Mouse (Mus musculus): ENCODE results near the gene Mcur1. TPM values are rescaled to one million over a fixed set of nuclear protein-coding genes. Genes with fewer than 3 reads are reported as not detected.

Mcur1 gene
- total RNA-seq, 2 experiments from 2014 or later, result 36.5 to 38.1 TPM

DNA sequence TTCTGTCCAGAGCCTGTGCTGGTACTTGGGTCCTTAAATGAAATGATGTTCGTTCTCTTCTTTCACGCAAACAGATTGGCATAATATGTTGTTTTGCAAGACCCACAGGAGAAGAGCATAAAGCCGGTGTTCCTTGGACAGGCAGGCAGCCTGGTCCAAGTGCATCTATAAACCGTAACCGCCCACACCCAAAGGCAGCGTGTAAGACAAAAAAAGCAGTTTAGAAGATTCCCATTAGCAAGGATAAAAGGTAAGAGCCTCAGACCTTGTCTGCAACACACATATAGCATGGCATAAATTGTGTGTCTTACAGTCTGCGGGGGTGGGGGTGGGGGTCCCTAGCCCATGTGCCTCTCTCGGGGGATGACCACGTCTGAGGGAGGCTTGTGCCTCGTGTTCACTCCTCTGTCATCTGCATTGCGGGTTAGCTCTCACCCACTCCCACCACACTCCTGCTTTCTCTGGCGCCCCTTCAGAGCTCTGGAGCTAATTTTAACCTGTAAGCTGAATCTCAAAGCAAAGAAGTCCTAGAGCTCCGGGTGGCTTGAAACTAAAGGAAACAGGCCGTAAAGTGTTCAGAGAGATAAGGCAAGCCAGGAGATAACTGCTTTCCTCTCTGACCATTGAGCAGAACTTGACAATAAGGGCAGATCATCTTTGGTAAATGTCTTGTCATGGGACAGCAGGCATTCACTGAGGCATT lies 29.7 kb downstream of the Mcur1 start:
- no peak for DNase-seq (ENCODE audit: low spot score in 2 of 2)

DNA sequence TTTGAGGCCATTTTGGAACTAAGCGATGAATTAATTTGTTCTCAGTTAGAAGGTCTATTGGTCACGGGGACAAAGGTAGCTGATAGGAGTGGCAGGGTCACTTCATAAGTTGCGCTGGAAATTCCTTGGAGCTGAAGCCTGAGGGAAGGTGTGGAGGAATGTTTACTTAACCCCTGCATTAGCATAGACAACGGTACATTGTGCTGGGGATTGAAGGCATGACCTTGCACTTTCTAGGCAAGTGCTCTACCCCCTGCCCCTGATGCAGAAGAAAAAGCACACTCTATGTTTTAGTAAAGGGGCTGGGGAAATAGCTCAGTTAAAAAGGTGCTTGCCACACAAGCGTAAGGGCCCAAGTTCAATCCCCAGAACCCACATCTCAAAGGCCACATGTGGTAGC lies 33.7 kb downstream of the Mcur1 start:
- DNase-seq (ENCODE audit: low spot score in 2 of 2), result no peak

DNA sequence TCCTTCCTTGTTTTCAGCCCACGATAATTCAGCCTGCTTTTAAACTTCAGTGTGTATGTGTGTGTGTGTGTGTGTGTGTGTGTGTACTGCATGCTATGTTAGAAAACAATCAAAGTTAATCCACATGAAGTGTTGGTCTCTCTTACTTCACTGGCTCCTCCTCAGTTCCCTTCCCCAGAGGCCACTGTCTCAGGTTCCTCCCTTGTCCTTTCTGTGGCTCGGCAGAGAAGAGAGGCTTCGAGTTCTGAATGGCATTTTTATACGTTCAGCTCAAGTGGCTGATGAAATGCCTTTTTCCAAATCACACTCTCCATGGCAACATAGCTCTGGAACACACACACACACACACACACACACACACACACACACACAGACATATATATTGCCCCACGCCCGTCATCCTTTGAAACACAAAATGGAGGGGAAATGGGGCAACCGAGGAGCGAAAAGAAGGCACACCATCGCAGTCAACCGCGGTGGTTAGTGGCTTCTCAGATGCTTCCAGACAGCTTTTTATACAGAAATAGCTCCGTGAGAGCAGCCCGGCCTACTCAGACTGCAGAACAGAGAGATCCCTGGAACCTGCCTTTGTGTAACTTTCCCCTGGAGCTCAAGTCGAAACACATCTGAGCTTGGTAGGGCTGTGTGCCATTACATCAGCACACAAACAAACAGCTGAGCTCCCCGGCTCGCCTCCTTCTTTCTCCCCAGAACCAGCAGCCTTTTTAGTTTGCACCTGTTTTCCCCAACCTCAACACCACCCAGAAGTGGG lies 34.4 kb downstream of the Mcur1 start:
- DNase-seq (ENCODE audit: low spot score in 2 of 2), result no peak

DNA sequence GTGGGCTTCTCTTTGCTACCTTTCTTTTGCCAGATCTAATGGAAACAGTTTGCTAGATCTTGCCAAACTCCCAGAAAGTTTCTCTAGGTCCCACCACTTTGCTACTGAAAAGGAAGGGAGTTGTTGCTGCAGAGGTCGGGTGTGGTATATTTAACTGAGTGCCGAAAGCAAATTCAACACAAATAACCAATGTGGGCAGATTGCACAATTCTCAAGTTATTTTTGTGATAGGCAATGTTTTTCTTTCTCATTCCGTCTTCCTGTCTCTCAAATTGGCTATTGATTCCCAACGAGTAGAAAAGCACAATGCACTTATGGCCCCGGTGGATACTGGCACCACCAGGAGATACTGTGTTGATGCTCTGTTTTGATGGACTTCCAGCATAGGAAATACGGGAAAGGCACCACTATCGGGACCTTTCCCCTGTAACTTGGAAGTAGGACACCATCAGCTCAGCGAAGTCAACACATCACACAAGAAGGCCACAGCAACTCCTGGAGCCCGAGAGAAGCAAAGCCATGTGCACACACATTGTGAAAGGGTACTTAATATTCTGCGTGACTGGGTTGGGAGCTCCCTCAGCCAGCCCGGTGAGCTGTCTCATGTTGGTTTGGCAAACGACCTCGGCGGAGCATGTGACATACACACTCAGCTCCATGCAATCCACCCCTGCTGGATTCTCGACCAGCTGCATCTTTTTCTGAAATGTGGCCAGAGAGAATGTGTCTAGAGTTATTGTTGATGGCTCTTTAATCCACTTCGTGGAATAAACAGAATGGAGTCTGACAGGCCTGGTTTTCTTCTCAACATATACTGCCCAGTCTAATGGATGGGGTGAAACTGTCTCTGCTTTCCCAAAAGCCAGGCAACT lies 35.3 kb downstream of the Mcur1 start:
- DNase-seq (ENCODE audit: low spot score in 2 of 2), result no peak

DNA sequence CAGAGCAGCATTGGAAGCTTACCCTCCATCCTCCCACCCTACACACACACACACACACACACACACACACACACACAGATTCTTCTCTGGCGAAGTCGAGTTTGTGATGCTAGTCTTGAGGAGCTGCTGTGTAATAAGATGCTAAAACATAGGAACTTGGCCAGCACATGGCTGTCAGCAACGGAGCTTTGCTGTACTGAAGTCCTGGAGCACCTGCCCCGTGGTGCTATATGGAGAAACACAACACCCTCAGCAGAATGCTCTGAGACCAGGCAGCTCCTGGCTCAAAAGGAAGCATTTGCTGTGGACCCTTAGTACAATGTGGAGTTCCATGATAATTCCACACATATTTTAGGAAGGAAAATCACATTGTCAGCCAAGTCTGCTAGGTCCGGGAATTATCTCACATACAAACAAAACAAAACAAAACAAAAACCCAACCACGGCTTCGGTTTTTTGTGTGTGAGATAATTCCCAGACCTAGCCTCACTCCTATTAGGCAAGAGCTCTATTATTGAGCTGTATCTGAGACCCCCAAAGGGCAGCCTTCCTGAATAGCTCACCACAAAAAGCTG lies 36.0 kb downstream of the Mcur1 start:
- DNase-seq (ENCODE audit: low spot score in 2 of 2), result no peak

DNA sequence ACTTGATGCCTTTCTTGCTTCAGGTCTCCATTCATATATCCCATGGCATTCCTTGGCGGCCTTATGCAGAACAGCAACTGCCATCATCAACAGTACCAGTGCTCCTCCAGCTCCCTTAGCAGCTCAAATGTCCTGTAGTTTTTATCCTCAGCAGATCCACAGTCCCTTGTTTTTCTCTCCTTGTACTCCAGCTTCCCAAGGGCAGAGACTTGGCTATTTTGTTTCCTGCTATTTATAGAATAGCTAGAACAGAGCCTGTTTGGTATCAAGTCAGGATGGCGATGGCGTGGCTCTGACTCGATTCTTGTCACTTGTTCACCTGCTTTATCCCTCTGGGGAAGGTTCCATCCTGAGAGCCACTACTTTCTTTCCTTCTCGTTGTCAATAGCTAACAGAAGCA lies 38.1 kb downstream of the Mcur1 start:
- no peak for DNase-seq (ENCODE audit: low spot score in 2 of 2)

DNA sequence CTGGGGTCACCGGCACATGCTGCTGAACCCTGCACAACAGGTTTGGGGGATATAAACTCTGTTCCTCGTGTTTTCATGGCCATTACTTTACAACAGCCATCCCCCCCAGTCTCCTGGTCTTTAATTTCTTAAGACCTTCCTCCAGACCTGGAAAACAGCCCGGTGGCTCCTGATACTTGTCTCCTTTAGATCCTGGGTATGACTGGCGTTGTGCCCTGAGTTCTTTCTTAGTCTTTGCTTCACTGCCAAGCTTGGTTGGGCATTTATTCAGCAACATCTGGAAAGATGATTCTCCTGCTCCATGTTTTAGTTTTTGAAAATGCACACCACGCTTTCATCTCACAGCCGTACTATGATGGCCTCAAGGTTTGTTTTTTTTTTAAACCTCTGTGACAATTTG lies 40.7 kb downstream of the Mcur1 start:
- DNase-seq (ENCODE audit: low spot score in 2 of 2), result no peak

DNA sequence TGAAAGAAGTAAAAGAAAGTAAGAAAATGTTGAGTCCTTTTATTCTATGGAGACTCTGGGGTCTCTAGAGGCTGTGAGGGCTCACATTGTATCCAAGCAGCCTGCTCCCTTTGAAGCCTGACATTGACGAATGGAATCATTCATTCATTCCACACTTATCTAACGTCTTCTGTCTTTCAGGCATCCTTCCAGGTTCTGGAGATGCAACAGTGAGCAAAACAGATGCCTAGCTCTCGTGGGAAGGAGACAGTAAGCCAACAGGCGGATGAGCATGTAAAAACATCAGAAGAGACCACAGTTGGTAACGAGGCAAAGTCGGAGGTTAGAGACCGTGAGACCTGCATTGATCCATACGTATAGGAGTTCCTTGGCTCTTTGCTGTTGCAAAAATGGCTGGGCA lies 42.6 kb downstream of the Mcur1 start:
- DNase-seq (ENCODE audit: low spot score in 2 of 2), result no peak

DNA sequence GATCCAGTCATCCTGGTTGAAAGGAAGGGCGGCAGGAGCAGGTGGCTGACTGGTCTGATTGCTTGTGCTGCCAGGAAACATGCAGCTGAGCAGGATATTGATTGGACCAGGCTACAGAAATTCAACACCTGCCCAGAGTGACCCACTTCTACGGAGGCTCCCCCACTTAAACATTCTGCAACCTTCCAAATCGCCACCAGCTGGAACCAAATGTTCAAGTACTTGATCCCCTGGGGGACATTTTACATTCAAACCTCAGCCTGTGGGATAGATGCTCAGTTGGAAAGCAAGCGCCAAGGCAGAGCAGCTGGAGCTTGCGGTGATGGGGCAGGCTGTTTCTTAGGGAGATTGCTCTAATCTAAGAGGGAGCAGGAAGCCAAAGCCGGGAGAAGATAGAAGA lies 43.1 kb downstream of the Mcur1 start:
- no peak for DNase-seq (ENCODE audit: low spot score in 2 of 2)

DNA sequence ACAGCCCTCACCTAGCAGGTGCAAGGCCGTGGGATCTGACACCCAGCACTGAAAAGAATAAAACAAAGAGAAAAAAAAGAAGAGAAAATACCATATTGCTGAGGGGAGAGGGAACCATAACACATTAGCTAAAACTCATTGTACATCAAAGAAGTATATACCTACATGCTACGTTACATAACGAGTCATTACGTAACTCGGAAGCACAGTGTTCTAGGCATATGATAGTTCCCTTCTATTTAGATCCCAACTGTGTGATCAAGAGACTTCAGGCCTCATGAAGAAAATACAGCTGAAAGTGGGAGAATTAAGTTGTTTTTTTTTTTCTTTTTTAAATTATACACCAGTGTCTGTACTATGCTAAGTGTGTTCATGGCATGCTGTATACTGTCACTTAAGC lies 43.9 kb downstream of the Mcur1 start:
- no peak for DNase-seq (ENCODE audit: low spot score in 2 of 2)

DNA sequence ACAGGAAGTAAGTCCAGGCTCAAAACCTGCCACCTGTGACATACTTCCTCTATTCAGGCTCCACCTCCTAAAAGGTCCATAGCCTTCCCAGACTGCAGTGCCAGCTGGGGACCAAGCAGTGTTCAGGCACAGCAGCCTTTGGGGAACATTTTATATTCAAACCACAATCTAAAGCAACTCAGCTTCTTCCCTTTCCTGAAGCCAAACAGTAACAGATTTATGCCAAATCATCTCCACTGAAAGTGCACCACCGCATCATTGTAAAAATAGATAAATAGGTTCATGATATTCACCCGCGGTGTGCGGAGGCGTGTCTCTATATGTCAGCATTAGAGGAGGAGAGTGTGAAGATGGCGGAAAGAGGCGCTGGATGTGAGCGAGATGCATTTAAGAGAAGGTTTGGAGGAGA lies 45.0 kb downstream of the Mcur1 start:
- no peak for DNase-seq (ENCODE audit: low spot score in 2 of 2)

DNA sequence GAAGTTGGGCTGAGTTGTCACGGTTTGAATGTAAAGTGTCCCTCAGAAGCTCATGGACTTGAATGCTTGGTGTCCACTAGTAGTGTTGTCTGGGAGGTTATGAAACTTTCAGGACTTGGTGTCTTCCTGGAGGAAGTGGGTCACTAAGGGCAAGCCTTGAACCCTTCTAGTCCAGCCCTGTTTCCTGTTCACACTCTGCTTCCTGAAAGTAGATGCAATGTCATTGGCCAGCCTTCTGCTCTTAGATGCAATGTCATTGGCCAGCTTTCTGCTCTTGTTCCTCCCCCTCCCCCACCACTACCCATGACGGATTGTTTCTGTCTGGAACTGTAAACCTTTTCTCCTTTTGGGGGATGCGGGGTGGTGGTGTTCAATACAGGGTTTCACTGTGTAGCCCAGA lies 47.3 kb downstream of the Mcur1 start:
- DNase-seq (ENCODE audit: low spot score in 2 of 2), result no peak

DNA sequence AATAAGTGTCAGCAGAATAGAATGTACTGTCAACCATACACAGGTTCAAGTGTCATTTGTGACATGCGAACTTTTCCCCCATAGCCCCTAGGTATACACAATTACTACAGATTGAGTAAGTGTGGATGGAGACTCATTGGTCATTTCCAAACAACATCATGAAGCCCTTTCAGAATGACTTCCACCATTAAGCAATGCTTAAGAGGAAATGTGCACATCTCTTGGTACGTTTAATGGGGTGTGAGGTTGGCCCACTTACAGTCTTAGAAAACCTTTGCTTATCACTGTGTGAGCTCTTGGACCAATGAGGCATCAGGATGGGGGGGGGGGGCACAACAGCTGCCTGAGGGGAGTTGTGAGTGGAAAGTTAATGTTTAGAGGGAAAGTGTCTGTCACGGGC lies 54.2 kb downstream of the Mcur1 start:
- no peak for DNase-seq (ENCODE audit: low spot score in 2 of 2)

DNA sequence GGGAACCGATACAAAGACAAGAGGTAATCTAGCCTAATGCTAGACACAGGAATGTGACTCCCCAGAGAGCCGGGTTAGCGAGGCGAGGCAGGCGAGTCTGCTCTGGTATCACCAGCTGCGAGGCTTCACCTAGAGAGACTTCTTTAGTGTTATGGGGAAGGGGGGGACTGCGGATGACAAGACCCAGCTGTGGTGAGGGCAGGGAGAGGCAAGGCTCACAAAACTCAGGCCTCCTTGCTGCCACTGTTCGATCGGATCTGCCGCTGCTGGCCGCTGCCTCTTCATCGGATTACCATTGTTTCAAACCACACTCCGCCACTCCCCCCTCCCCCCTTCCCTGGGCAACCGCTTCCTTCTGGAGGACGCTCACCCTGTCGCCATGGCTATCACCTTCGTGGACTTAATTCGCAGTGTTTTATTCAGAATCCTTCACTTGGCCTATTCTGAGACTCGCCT lies 56.6 kb downstream of the Mcur1 start:
- no peak for DNase-seq (ENCODE audit: low spot score in 2 of 2)

DNA sequence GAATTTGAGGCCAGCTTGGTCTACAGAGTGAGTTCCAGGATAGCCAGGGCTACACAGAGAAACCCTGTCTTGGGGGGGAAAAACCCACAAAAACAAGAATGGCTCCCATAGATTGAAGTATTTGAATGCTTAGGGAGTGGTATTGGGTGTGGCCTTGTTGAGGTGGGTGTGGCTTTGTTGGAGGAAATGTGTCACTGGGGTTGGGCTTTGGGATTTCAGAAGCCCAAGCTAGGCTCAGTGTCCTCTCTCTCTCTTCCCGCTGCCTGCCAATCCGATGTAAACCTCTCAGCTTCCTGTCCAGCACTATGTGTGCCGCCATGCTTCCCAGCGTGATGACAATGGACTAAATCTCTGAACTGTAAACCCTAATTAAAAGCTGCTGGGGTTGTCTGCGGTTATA lies 58.4 kb downstream of the Mcur1 start:
- no peak for DNase-seq (ENCODE audit: low spot score in 2 of 2)

DNA sequence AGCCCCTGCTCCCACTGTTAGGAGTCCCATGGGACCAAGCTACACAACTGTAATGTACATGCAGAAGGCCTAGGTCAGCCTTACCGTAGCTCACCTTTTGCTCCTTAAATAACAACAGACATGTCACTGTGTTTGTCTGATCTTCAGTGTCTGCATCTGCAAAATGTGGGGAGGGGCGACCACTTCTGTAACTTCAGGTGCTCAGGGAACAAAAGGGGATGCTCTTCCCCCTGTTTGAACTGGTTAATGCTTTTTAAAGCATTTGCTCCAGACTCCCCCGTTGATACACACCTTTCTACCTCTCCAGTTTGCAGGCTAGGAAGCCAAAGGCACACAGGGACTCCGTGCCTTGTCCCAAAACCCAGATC lies 59.5 kb downstream of the Mcur1 start:
- DNase-seq (ENCODE audit: low spot score in 2 of 2), result no peak

DNA sequence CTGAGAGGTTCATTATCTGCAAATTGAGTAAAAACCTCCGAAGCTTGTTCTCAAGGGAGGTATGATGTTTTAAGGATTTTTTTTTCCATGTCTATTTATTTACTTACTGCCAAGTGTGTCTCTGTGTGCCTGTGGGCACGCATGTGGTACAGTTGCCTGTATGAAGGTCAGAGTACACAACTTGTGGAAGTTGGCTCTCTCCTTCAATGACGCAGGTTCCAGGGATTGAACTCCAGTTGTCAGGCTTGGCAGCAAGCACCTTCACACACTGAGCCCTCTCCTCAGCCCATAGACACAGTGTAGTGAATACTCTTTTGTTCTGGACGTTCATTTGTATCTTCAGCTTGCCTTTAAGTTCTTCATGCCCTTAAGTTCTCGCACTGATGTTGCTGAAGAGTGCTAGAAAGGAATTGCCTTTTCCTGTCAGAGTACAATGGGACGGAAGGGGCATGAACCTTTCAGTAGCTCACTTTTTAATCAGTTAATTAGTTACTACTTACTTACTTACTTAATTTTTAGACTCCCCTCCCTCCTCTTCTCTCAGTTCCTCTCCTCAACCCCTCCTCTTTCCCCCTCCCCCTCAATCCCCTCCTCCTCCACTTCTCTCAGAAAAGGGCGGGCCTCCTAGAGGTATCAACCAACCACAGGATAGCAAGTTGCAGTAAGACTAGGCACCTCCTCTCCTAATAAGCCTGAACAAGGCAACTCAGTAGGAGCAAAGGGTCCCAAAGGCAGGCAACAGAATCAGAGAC lies 60.1 kb downstream of the Mcur1 start:
- DNase-seq (ENCODE audit: low spot score in 2 of 2), result no peak

DNA sequence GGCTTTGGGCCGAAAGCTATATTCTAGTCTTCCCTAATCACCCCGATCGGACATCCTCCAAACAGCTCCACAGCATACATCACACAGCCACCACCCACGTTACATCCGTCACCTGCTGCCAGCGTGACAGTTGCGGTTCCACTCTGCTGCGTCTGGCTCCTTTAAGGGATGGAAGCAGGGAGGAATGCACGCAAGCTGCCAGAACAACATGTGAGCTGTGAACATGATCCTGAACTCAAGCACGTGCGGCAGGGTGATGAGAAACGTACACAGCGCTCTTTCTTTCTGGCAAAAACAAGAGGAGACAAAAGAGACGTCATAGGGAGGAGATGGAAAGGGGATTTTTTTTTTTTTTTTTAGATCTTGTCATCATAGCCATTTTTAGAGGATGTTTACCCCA lies 61.1 kb downstream of the Mcur1 start:
- no peak for DNase-seq (ENCODE audit: low spot score in 2 of 2)

DNA sequence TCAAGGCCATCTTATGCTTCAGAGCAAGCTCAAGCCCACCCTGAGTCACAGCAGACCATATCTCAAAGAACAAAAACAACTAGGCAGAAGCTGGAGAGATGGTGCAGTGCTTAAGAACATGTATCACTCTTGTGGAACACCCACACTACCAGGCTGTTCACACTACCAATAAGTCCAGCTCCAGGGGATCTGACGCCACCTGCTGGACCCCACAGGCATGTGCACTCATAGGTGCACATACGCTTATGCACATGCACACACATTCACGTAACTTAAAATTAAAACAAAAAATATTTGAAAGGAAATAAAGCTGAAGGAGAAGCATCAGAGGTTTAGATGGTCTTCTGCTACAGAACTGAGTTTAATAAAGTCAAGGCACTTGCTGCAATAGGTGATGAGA lies 62.2 kb downstream of the Mcur1 start:
- DNase-seq (ENCODE audit: low spot score in 2 of 2), result no peak

DNA sequence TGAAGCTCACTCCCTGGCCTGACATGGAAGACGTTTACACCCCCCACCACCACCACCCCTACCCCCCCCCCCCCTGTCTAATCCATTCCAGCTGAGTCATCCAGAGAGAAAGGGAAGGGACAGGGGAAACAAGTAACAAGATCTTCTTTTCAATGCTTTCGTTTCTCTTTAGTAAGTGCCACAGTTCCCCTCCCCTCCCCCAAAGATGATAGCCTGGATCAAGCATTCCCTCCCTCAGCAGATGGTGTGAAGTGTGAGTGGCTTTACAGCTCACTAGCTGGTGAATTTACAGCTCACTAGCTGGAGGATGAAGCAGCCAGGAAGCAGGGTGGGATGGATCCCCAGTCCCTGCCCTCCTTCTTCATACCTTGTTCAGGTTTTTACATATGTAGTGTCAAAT lies 63.3 kb downstream of the Mcur1 start:
- DNase-seq (ENCODE audit: low spot score in 2 of 2), result no peak

DNA sequence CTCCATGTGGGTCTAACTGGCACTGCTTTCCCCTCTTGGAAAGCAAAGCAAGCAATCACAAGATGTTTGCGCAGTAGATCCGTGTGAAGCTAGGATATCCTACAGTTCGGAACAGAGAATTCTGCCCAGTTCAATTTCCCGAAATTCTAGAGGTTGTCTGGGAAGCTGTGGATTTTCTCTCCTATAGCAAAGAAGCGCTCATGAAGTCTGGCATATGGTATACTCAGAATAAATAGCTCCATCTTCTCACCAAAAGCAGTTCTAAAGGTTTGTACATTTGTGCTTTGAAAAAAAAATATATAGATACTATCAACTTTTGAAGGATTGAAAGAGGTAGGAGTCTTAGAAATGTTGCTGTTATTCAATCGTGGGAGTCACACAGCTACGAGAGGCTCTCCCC lies 64.3 kb downstream of the Mcur1 start:
- no peak for DNase-seq (ENCODE audit: low spot score in 2 of 2)

Data from adrenal gland, postnatal 4 days (tissue).